ENCODE assay signal across 13 mouse cellular contexts in the genomic region with DNA sequence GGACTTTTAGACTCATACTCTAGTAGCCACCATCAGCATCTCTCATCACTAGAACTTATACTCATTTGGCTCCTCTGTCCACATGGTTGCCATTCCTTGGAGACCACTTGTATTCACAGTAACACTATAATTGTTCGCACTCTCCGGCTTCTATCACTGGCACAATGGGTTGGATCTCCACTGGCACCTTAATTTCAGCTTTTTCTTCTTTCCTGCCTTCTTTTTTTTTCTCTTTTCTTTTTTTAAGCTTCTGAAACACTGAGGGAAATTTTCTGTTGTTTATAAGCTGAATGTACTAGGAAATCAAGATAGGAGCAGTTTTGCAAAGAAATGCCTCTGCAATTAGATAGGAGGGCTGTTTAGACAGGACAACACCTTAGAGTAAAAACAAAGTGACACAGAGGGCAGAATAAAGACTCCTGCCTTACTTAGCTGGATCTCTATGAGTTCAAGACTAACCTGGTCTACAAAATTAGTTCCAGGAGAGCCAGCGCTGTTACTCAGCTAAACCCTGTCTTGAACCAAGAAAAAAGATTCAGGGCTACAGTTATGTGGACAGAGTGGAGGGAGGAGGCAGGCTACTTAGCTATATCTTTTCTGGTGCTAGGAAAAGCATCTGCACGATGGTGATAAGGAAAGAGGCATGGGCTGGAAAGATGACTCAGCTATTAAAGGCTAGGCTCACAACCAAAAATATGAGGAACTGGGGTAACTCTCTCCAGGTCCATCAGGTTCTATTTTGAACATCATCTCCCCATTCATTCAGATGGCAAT. TPM values are rescaled to one million over a fixed set of nuclear protein-coding genes. Genes with fewer than 3 reads are reported as not detected.
DNase-seq lines count a peak whose midpoint lies in the region; ATAC-seq and TF ChIP-seq lines count a peak whose summit lies in the region.
"Had no signal": no experiment of that assay in that cellular context is flagged by ENCODE, and none has a peak within 500 bp of the region (broad histone marks: within the 10 kb centered on the region; RNA-seq: fewer than 3 reads in every experiment).

No protein-coding gene starts in this region.

- H3K27ac ChIP-seq in hindbrain, embryonic 15.5 days (replicated peaks): no peak overlapping the region
- H3K27ac ChIP-seq in hindbrain, embryonic 12.5 days: no peak overlapping the region
- peak overlapping the region; percentile 49; the same call in 1 of the 2 replicates for H3K27ac ChIP-seq in bone marrow, adult 2 months (ENCODE audit: control insufficient read depth, insufficient read depth, low read depth, low read length, poor library complexity)
- H3K27ac ChIP-seq: hindbrain, embryonic 14.5 days; kidney, postnatal 0 days; limb, embryonic 15.5 days; neural tube, embryonic 13.5 days had no signal

- H3K9ac ChIP-seq in hindbrain, embryonic 15.5 days: no peak overlapping the region
- no peak overlapping the region for H3K9ac ChIP-seq in hindbrain, embryonic 12.5 days
- H3K9ac ChIP-seq: hindbrain, embryonic 14.5 days; limb, embryonic 15.5 days; neural tube, embryonic 13.5 days had no signal

- 92% methylated on average over 4 of the region's 4 CpGs for WGBS in hindbrain, embryonic 15.5 days
- WGBS in hindbrain, embryonic 12.5 days: 94% methylated on average over 4 of the region's 4 CpGs
- WGBS in bone marrow, adult 2 months: 41% methylated on average over 4 of the region's 4 CpGs

- peak; percentile 15; the same call in 1 of the 2 replicates for ATAC-seq in hindbrain, embryonic 15.5 days (ENCODE audit: low FRiP score, low read depth)
- ATAC-seq in hindbrain, embryonic 12.5 days (ENCODE audit: low FRiP score): no peak
- ATAC-seq in granulocyte monocyte progenitor cell, adult 5-6 weeks (replicated peaks; ENCODE audit: poor library complexity, severe bottlenecking): peak; percentile 63
- ATAC-seq in megakaryocyte progenitor cell, adult 5-6 weeks (replicated peaks; ENCODE audit: poor library complexity): peak; percentile 96

- no peak for DNase-seq in left cerebral cortex, adult 8-10 months (ENCODE audit: low spot score in 2 of 2)
- DNase-seq in lung, postnatal 36 days: no peak
- DNase-seq: gastrocnemius, postnatal 10 days; midbrain, embryonic 14.5 days had no signal

- H3K27me3 ChIP-seq in hindbrain, embryonic 15.5 days: no peaks in the 10 kb centered on the region
- H3K27me3 ChIP-seq in hindbrain, embryonic 12.5 days: no peaks in the 10 kb centered on the region
- H3K27me3 ChIP-seq: limb, embryonic 15.5 days; neural tube, embryonic 13.5 days had no signal

- H3K4me2 ChIP-seq in hindbrain, embryonic 15.5 days: no peak overlapping the region
- H3K4me2 ChIP-seq in hindbrain, embryonic 12.5 days (replicated peaks): no peak overlapping the region
- H3K4me2 ChIP-seq: hindbrain, embryonic 14.5 days; limb, embryonic 15.5 days; neural tube, embryonic 13.5 days had no signal

- no peaks in the 10 kb centered on the region for H3K9me3 ChIP-seq in hindbrain, embryonic 15.5 days
- no peaks in the 10 kb centered on the region for H3K9me3 ChIP-seq in hindbrain, embryonic 12.5 days (replicated peaks)
- H3K9me3 ChIP-seq: limb, embryonic 15.5 days; neural tube, embryonic 13.5 days had no signal

- no peak for TF ChIP-seq CTCF in bone marrow, adult 2 months (IDR thresholded peaks at IDR 0.05; ENCODE audit: control insufficient read depth, insufficient read depth, low read length)

- no peaks in the 10 kb centered on the region for H3K4me1 ChIP-seq in hindbrain, embryonic 15.5 days (replicated peaks)
- H3K4me1 ChIP-seq in hindbrain, embryonic 12.5 days: no peaks in the 10 kb centered on the region
- peaks cover 7% of the 10 kb centered on the region for H3K4me1 ChIP-seq in bone marrow, adult 2 months (ENCODE audit: control insufficient read depth, insufficient read depth, low read length)
- H3K4me1 ChIP-seq: limb, embryonic 15.5 days; neural tube, embryonic 13.5 days had no signal

- TF ChIP-seq POLR2A in bone marrow, adult 2 months (IDR thresholded peaks at IDR 0.05; ENCODE audit: borderline replicate concordance, control insufficient read depth, low read depth, low read length): no peak

- H3K36me3 ChIP-seq in hindbrain, embryonic 15.5 days: peaks cover 1% of the 10 kb centered on the region; the same call in 1 of the 2 replicates
- no peaks in the 10 kb centered on the region for H3K36me3 ChIP-seq in hindbrain, embryonic 12.5 days
- H3K36me3 ChIP-seq: limb, embryonic 15.5 days had no signal

- no peak overlapping the region for H3K4me3 ChIP-seq in hindbrain, embryonic 15.5 days
- H3K4me3 ChIP-seq in hindbrain, embryonic 12.5 days: no peak overlapping the region
- no peak overlapping the region for H3K4me3 ChIP-seq in bone marrow, adult 2 months (replicated peaks; ENCODE audit: control insufficient read depth, low read depth, low read length)
- H3K4me3 ChIP-seq: limb, embryonic 15.5 days; neural tube, embryonic 13.5 days had no signal

RNA-seq across cellular contexts. Expression of a gene that starts 42.8 kb away (rescaled TPM):
- 76.7 and 86.3 TPM in 2 replicates for polyA plus RNA-seq in hindbrain, embryonic 15.5 days (2015; fragmentation: Nextera tagmentation; extraction: Ambion mirVana)
- 54.5 and 58.7 TPM in 2 replicates for polyA plus RNA-seq in hindbrain, embryonic 12.5 days (2016; fragmentation: Nextera tagmentation; extraction: Ambion mirVana)
- 6.5 and 12.2 TPM in 2 replicates for polyA plus RNA-seq in bone marrow, adult 2 months (2011; ENCODE audit: insufficient read depth, insufficient read length, low replicate concordance, missing spikeins)
- total RNA-seq in granulocyte monocyte progenitor cell, adult 5-6 weeks (2014; fragmentation: Nextera tagmentation): 22.8 and 23.1 TPM in 2 replicates
- 31.0 and 44.0 TPM in 2 replicates for total RNA-seq in granulocyte monocyte progenitor cell, adult 5-6 weeks (2017)
- 30.8 and 41.8 TPM in 2 replicates for total RNA-seq in megakaryocyte progenitor cell, adult 5-6 weeks (2015)
- total RNA-seq in megakaryocyte progenitor cell, adult 5-6 weeks (2017): 39.5 and 43.0 TPM in 2 replicates
- 100 to 1,000 TPM in 2 of 4 experiments, 10 to 100 TPM in 2; 88.9 to 114 (median 97.6) TPM for total RNA-seq in left cerebral cortex, adult 8-10 months (2022)

RNA-seq across cellular contexts. Expression of a gene that starts 53.3 kb away (rescaled TPM):
- 17.2 and 18.0 TPM in 2 replicates for polyA plus RNA-seq in hindbrain, embryonic 15.5 days (2015; fragmentation: Nextera tagmentation; extraction: Ambion mirVana)
- 15.9 and 16.1 TPM in 2 replicates for polyA plus RNA-seq in hindbrain, embryonic 12.5 days (2016; fragmentation: Nextera tagmentation; extraction: Ambion mirVana)
- polyA plus RNA-seq in bone marrow, adult 2 months (2011; ENCODE audit: insufficient read depth, insufficient read length, low replicate concordance, missing spikeins): 2.3 and 4.1 TPM in 2 replicates
- total RNA-seq in granulocyte monocyte progenitor cell, adult 5-6 weeks (2014; fragmentation: Nextera tagmentation): 7.5 and 7.7 TPM in 2 replicates
- 16.3 and 17.7 TPM in 2 replicates for total RNA-seq in granulocyte monocyte progenitor cell, adult 5-6 weeks (2017)
- 7.3 and 8.8 TPM in 2 replicates for total RNA-seq in megakaryocyte progenitor cell, adult 5-6 weeks (2015)
- 13.1 and 15.8 TPM in 2 replicates for total RNA-seq in megakaryocyte progenitor cell, adult 5-6 weeks (2017)
- 10 to 100 TPM in 1 of 4 experiments, 1 to 10 TPM in 3; 8.6 to 10.2 (median 9.7) TPM for total RNA-seq in left cerebral cortex, adult 8-10 months (2022)
